Mouse (Mus musculus): ENCODE measurements around the gene Rgs9bp. TPM values are rescaled to one million over a fixed set of nuclear protein-coding genes. Genes with fewer than 3 reads are reported as not detected.
"Not testable (repeated sequence)": the region's sequence is repeated elsewhere in the genome, so short reads cannot be mapped to it uniquely, and the experiment has no call there.

The Rgs9bp gene
- total and polyA plus RNA-seq, 2 experiments from 2014 or later, result 0.03 to 0.26 TPM

- no peaks in the 10 kb centered on the region for H3K9me3 ChIP-seq (ENCODE audit: low read length)
- no peaks in the 10 kb centered on the region for H3K27me3 ChIP-seq (ENCODE audit: insufficient read depth, low read length)
- TF ChIP-seq CTCF (IDR thresholded peaks at IDR 0.05; ENCODE audit: low read depth), result no peak
- H3K27ac ChIP-seq, result no peak overlapping the region
- 80% methylated on average over 12 of the region's 12 CpGs for whole genome bisulfite sequencing
- H3K9ac ChIP-seq (replicated peaks; ENCODE audit: low read length), result no peak overlapping the region
- ATAC-seq, result no peak
- no peak overlapping the region for H3K4me3 ChIP-seq (ENCODE audit: low read length)
- H3K4me2 ChIP-seq (ENCODE audit: low read depth, low read length), result no peak overlapping the region
- no peak for DNase-seq (ENCODE audit: low spot score)
- H3K4me1 ChIP-seq (ENCODE audit: insufficient read depth, low read length), result no peaks in the 10 kb centered on the region
- H3K36me3 ChIP-seq (ENCODE audit: insufficient read depth, low read length), result no peaks in the 10 kb centered on the region
Measured at GRCm38 (mm10) chr7:35535750-35536512, 49.5 kb downstream of the Rgs9bp start.

- not testable (repeated sequence) for ATAC-seq; DNase-seq (ENCODE audit: low spot score); H3K4me1 ChIP-seq (ENCODE audit: insufficient read depth, low read length); H3K4me2 ChIP-seq (ENCODE audit: low read depth, low read length); H3K27ac ChIP-seq; H3K9me3 ChIP-seq (ENCODE audit: low read length); H3K27me3 ChIP-seq (ENCODE audit: insufficient read depth, low read length); H3K4me3 ChIP-seq (ENCODE audit: low read length); H3K36me3 ChIP-seq (ENCODE audit: insufficient read depth, low read length); H3K9ac ChIP-seq (replicated peaks; ENCODE audit: low read length)
- 67% methylated on average over 1 of the region's 1 CpGs for WGBS
Measured at GRCm38 (mm10) chr7:35530544-35530943, 54.8 kb downstream of the Rgs9bp start.

- TF ChIP-seq CTCF (IDR thresholded peaks at IDR 0.05; ENCODE audit: low read depth), result no peak
- no peaks in the 10 kb centered on the region for H3K9me3 ChIP-seq (ENCODE audit: low read length)
- no peak overlapping the region for H3K4me3 ChIP-seq (ENCODE audit: low read length)
- H3K27ac ChIP-seq, result no peak overlapping the region
- no peaks in the 10 kb centered on the region for H3K36me3 ChIP-seq (ENCODE audit: insufficient read depth, low read length)
- H3K4me1 ChIP-seq (ENCODE audit: insufficient read depth, low read length), result no peaks in the 10 kb centered on the region
- 76% methylated on average over 3 of the region's 3 CpGs for WGBS
- H3K9ac ChIP-seq (replicated peaks; ENCODE audit: low read length), result no peak overlapping the region
- ATAC-seq (no peak), DNase-seq (ENCODE audit: low spot score) (no peak)
- no peak overlapping the region for H3K4me2 ChIP-seq (ENCODE audit: low read depth, low read length)
- no peaks in the 10 kb centered on the region for H3K27me3 ChIP-seq (ENCODE audit: insufficient read depth, low read length)
Measured at GRCm38 (mm10) chr7:35530026-35530425, 55.4 kb downstream of the Rgs9bp start.

Other genes starting within 250 kb of the Rgs9bp start
- 3.7 and 6.0 TPM in 2 replicates for gene Faap24, start 188.7 kb downstream of the Rgs9bp start, total RNA-seq (2014; rRNA removed)
- 10.4 and 12.5 TPM in 2 replicates for gene Faap24, start 188.7 kb downstream of the Rgs9bp start, polyA plus RNA-seq (2015; fragmentation: Nextera tagmentation; extraction: Ambion mirVana)
- 9.6 and 17.8 TPM in 2 replicates for gene Cep89, start 188.5 kb downstream of the Rgs9bp start, total RNA-seq (2014; rRNA removed)
- gene Cep89, start 188.5 kb downstream of the Rgs9bp start, polyA plus RNA-seq (2015; fragmentation: Nextera tagmentation; extraction: Ambion mirVana), result 24.5 and 24.6 TPM in 2 replicates
- gene Slc7a9, start 136.8 kb downstream of the Rgs9bp start, total RNA-seq (2014; rRNA removed), result not detected in 2 replicates
- 0.11 TPM in 1 of 2 replicates, not detected in the other for gene Slc7a9, start 136.8 kb downstream of the Rgs9bp start, polyA plus RNA-seq (2015; fragmentation: Nextera tagmentation; extraction: Ambion mirVana)
- 0.07 and 0.68 TPM in 2 replicates for gene Tdrd12, start 47.8 kb downstream of the Rgs9bp start, total RNA-seq (2014; rRNA removed)
- gene Tdrd12, start 47.8 kb downstream of the Rgs9bp start, polyA plus RNA-seq (2015; fragmentation: Nextera tagmentation; extraction: Ambion mirVana), result 0.91 and 1.2 TPM in 2 replicates
- 57.4 and 58.5 TPM in 2 replicates for gene Nudt19, start 29.3 kb downstream of the Rgs9bp start, total RNA-seq (2014; rRNA removed)
- 133 and 144 TPM in 2 replicates for gene Nudt19, start 29.3 kb downstream of the Rgs9bp start, polyA plus RNA-seq (2015; fragmentation: Nextera tagmentation; extraction: Ambion mirVana)
- gene Ankrd27, start 662 bp upstream of the Rgs9bp start, total RNA-seq (2014; rRNA removed), result 15.6 and 19.7 TPM in 2 replicates
- 12.0 and 15.1 TPM in 2 replicates for gene Ankrd27, start 662 bp upstream of the Rgs9bp start, polyA plus RNA-seq (2015; fragmentation: Nextera tagmentation; extraction: Ambion mirVana)
- 33.7 and 35.4 TPM in 2 replicates for gene Pdcd5, start 61.9 kb upstream of the Rgs9bp start, total RNA-seq (2014; rRNA removed)
- gene Pdcd5, start 61.9 kb upstream of the Rgs9bp start, polyA plus RNA-seq (2015; fragmentation: Nextera tagmentation; extraction: Ambion mirVana), result 250 and 264 TPM in 2 replicates
- gene Dpy19l3, start 168.9 kb upstream of the Rgs9bp start, total RNA-seq (2014; rRNA removed), result 23.3 and 36.9 TPM in 2 replicates
- 32.1 and 43.7 TPM in 2 replicates for gene Dpy19l3, start 168.9 kb upstream of the Rgs9bp start, polyA plus RNA-seq (2015; fragmentation: Nextera tagmentation; extraction: Ambion mirVana)
- 21.3 and 22.8 TPM in 2 replicates for gene Zfp507, start 217.4 kb upstream of the Rgs9bp start, total RNA-seq (2014; rRNA removed)
- 9.9 and 10.4 TPM in 2 replicates for gene Zfp507, start 217.4 kb upstream of the Rgs9bp start, polyA plus RNA-seq (2015; fragmentation: Nextera tagmentation; extraction: Ambion mirVana)

Data from hindbrain, postnatal 0 days (tissue).